Mouse (Mus musculus): Measurements from ENCODE around the gene Foxk1. TPM values are rescaled to one million over a fixed set of nuclear protein-coding genes. Genes with fewer than 3 reads are reported as not detected.

The Foxk1 gene
- polyA plus RNA-seq, 1 experiment from 2014 or later: 8.4 TPM

GRCm38 (mm10) chr5:142451759-142452158, 50.5 kb downstream of the Foxk1 start:
- Histone ChIP-seq H3K36me3 (peaks cover 65% of the 10 kb centered on the region), H3K9ac (no peak overlapping the region), H3K9me3 (no peaks in the 10 kb centered on the region), H3K27ac (no peak overlapping the region), H3K4me1 (peaks cover 10% of the 10 kb centered on the region; the same call in 1 of the 2 replicates), H3K4me3 (no peak overlapping the region), H3K4me2 (replicated peaks) (no peak overlapping the region), H3K27me3 (no peaks in the 10 kb centered on the region)
- no peak for ATAC-seq (ENCODE audit: insufficient number of reproducible peaks, insufficient read depth, low FRiP score, low TSS enrichment)
- WGBS: 42% methylated on average over 1 of the region's 1 CpGs

GRCm38 (mm10) chr5:142453742-142454141, 52.4 kb downstream of the Foxk1 start:
- Histone ChIP-seq H3K9me3 (no peaks in the 10 kb centered on the region), H3K27me3 (no peaks in the 10 kb centered on the region), H3K4me3 (no peak overlapping the region), H3K4me1 (no peaks in the 10 kb centered on the region), H3K36me3 (peaks cover 84% of the 10 kb centered on the region), H3K9ac (no peak overlapping the region), H3K4me2 (replicated peaks) (no peak overlapping the region), H3K27ac (no peak overlapping the region)
- ATAC-seq (ENCODE audit: insufficient number of reproducible peaks, insufficient read depth, low FRiP score, low TSS enrichment): no peak
- WGBS: 93% methylated on average over 13 of the region's 13 CpGs

GRCm38 (mm10) chr5:142456318-142456717, 55.0 kb downstream of the Foxk1 start:
- Histone ChIP-seq H3K27me3 (no peaks in the 10 kb centered on the region), H3K9me3 (no peaks in the 10 kb centered on the region), H3K4me1 (no peaks in the 10 kb centered on the region), H3K27ac (no peak overlapping the region), H3K4me2 (replicated peaks) (no peak overlapping the region), H3K4me3 (no peak overlapping the region), H3K9ac (no peak overlapping the region), H3K36me3 (peaks cover 66% of the 10 kb centered on the region)
- ATAC-seq (ENCODE audit: insufficient number of reproducible peaks, insufficient read depth, low FRiP score, low TSS enrichment): no peak
- WGBS: 71% methylated on average over 15 of the region's 15 CpGs

- H3K36me3 ChIP-seq: peaks cover 63% of the 10 kb centered on the region
- no peak overlapping the region for H3K9ac ChIP-seq
Measured at GRCm38 (mm10) chr5:142457345-142457744, 56.0 kb downstream of the Foxk1 start.

GRCm38 (mm10) chr5:142458791-142459557, 57.7 kb downstream of the Foxk1 start:
- no peak overlapping the region for H3K27ac ChIP-seq
- no peaks in the 10 kb centered on the region for H3K4me1 ChIP-seq
- no peaks in the 10 kb centered on the region for H3K9me3 ChIP-seq
- ATAC-seq (ENCODE audit: insufficient number of reproducible peaks, insufficient read depth, low FRiP score, low TSS enrichment): no peak
- H3K4me2 ChIP-seq (replicated peaks): no peak overlapping the region
- H3K4me3 ChIP-seq: no peak overlapping the region
- no peak overlapping the region for H3K9ac ChIP-seq
- WGBS: 81% methylated on average over 17 of the region's 17 CpGs
- no peaks in the 10 kb centered on the region for H3K27me3 ChIP-seq
- peaks cover 46% of the 10 kb centered on the region for H3K36me3 ChIP-seq

More at GRCm38 (mm10) chr5:142457345-142457744, 56.0 kb downstream of the Foxk1 start:
- H3K4me2 ChIP-seq (replicated peaks): no peak overlapping the region
- no peaks in the 10 kb centered on the region for H3K9me3 ChIP-seq
- no peaks in the 10 kb centered on the region for H3K4me1 ChIP-seq
- H3K27me3 ChIP-seq: no peaks in the 10 kb centered on the region
- no peak overlapping the region for H3K4me3 ChIP-seq
- ATAC-seq (ENCODE audit: insufficient number of reproducible peaks, insufficient read depth, low FRiP score, low TSS enrichment): no peak
- WGBS: 80% methylated on average over 10 of the region's 10 CpGs
- H3K27ac ChIP-seq: no peak overlapping the region

GRCm38 (mm10) chr5:142459834-142460233, 58.5 kb downstream of the Foxk1 start:
- no peak overlapping the region for H3K27ac ChIP-seq
- no peak overlapping the region for H3K4me3 ChIP-seq
- no peak overlapping the region for H3K9ac ChIP-seq
- 74% methylated on average over 5 of the region's 5 CpGs for WGBS
- no peaks in the 10 kb centered on the region for H3K9me3 ChIP-seq
- no peak overlapping the region for H3K4me2 ChIP-seq (replicated peaks)
- H3K27me3 ChIP-seq: no peaks in the 10 kb centered on the region
- ATAC-seq (ENCODE audit: insufficient number of reproducible peaks, insufficient read depth, low FRiP score, low TSS enrichment): no peak
- H3K4me1 ChIP-seq: peaks cover 6% of the 10 kb centered on the region; the same call in 1 of the 2 replicates
- peaks cover 39% of the 10 kb centered on the region for H3K36me3 ChIP-seq

GRCm38 (mm10) chr5:142461942-142462640, 60.8 kb downstream of the Foxk1 start:
- WGBS: 93% methylated on average over 7 of the region's 7 CpGs
- Histone ChIP-seq H3K4me3 (no peak overlapping the region), H3K9me3 (no peaks in the 10 kb centered on the region), H3K9ac (no peak overlapping the region), H3K27me3 (no peaks in the 10 kb centered on the region), H3K4me2 (replicated peaks) (no peak overlapping the region), H3K27ac (no peak overlapping the region), H3K36me3 (peaks cover 18% of the 10 kb centered on the region), H3K4me1 (peaks cover 8% of the 10 kb centered on the region; the same call in 1 of the 2 replicates)
- ATAC-seq (ENCODE audit: insufficient number of reproducible peaks, insufficient read depth, low FRiP score, low TSS enrichment): no peak

- Histone ChIP-seq H3K36me3 (peaks cover 14% of the 10 kb centered on the region), H3K9me3 (no peaks in the 10 kb centered on the region), H3K4me3 (no peak overlapping the region), H3K9ac (no peak overlapping the region), H3K27me3 (no peaks in the 10 kb centered on the region), H3K4me2 (replicated peaks) (no peak overlapping the region), H3K27ac (no peak overlapping the region), H3K4me1 (peaks cover 8% of the 10 kb centered on the region; the same call in 1 of the 2 replicates)
- WGBS: 91% methylated on average over 2 of the region's 2 CpGs
- ATAC-seq (ENCODE audit: insufficient number of reproducible peaks, insufficient read depth, low FRiP score, low TSS enrichment): no peak
Measured at GRCm38 (mm10) chr5:142462641-142462948, 61.3 kb downstream of the Foxk1 start.

GRCm38 (mm10) chr5:142463011-142463410, 61.7 kb downstream of the Foxk1 start:
- Histone ChIP-seq H3K4me3 (peak overlapping the region; percentile 87), H3K27me3 (no peaks in the 10 kb centered on the region), H3K9ac (peak overlapping the region; percentile 37), H3K27ac (peak overlapping the region; percentile 80), H3K4me2 (replicated peaks) (peak overlapping the region; percentile 90), H3K9me3 (no peaks in the 10 kb centered on the region), H3K36me3 (peaks cover 13% of the 10 kb centered on the region), H3K4me1 (peaks cover 8% of the 10 kb centered on the region; the same call in 1 of the 2 replicates)
- WGBS: 85% methylated on average over 6 of the region's 6 CpGs
- no peak for ATAC-seq (ENCODE audit: insufficient number of reproducible peaks, insufficient read depth, low FRiP score, low TSS enrichment)

- Histone ChIP-seq H3K9ac (peak within 1 kb of the TSS; percentile 83), H3K27me3 (no peaks in the 10 kb centered on the region), H3K27ac (peak within 1 kb of the TSS; percentile 80), H3K4me2 (replicated peaks) (peak within 1 kb of the TSS; percentile 90), H3K36me3 (peaks cover 12% of the 10 kb centered on the region), H3K4me1 (peaks cover 8% of the 10 kb centered on the region; the same call in 1 of the 2 replicates), H3K9me3 (no peaks in the 10 kb centered on the region), H3K4me3 (peak within 1 kb of the TSS; percentile 87)
- 2% methylated on average over 60 of the region's 60 CpGs for WGBS
- peak; percentile 77 for ATAC-seq (ENCODE audit: insufficient number of reproducible peaks, insufficient read depth, low FRiP score, low TSS enrichment)
Measured at GRCm38 (mm10) chr5:142463461-142464454, 62.5 kb downstream of the Foxk1 start, which contains the start of gene Ap5z1. Ap5z1 (plus strand) TSS chr5:142463944.

GRCm38 (mm10) chr5:142468375-142468774, 67.1 kb downstream of the Foxk1 start:
- H3K27ac ChIP-seq: no peak overlapping the region
- peaks cover 8% of the 10 kb centered on the region; the same call in 1 of the 2 replicates for H3K4me1 ChIP-seq
- no peak overlapping the region for H3K4me2 ChIP-seq (replicated peaks)
- H3K4me3 ChIP-seq: no peak overlapping the region
- H3K27me3 ChIP-seq: no peaks in the 10 kb centered on the region
- 90% methylated on average over 13 of the region's 13 CpGs for WGBS
- no peaks in the 10 kb centered on the region for H3K9me3 ChIP-seq
- ATAC-seq (ENCODE audit: insufficient number of reproducible peaks, insufficient read depth, low FRiP score, low TSS enrichment): no peak
- H3K36me3 ChIP-seq: peaks cover 35% of the 10 kb centered on the region
- no peak overlapping the region for H3K9ac ChIP-seq
